Mouse (Mus musculus) olfactory bulb, adult 2 months (tissue): ENCODE measurements at regions not wholly inside any gene's neighbourhood (a gene's known extent, or its start where the extent isn't known, plus 50 kb on each side); places are given as distances from the start of the nearest gene placed in this dataset.
"Not testable (repeated sequence)": the region's sequence is repeated elsewhere in the genome, so short reads cannot be mapped to it uniquely, and the experiment has no call there.

Experiments
- H3K27ac ChIP-seq: fragments of 200-500 bp; 2 replicates; pipeline ENCODE4 v1.5.1; 2012; ENCODE audit warnings: low read depth, low read length; ENCODE audit not compliant: insufficient read depth
- H3K4me1 ChIP-seq: fragments of 200-500 bp; 2 replicates; pipeline ENCODE4 v1.6.1; 2012; ENCODE audit warnings: low read length; ENCODE audit not compliant: control insufficient read depth, insufficient read depth
- H3K4me3 ChIP-seq: fragments of 200-500 bp; 2 replicates; pipeline ENCODE4 v1.5.1; 2012; ENCODE audit warnings: mild to moderate bottlenecking, low read depth, low read length, moderate library complexity; ENCODE audit not compliant: insufficient read depth
- CTCF ChIP-seq: fragments of 200-500 bp; IDR thresholded peaks from 2 replicates; pipeline ENCODE4 v1.5.1; 2012; ENCODE audit warnings: low read depth, mild to moderate bottlenecking, low read length, moderate library complexity; ENCODE audit not compliant: insufficient read depth
- POLR2A ChIP-seq: fragments of 200-500 bp; IDR thresholded peaks from 2 replicates; pipeline ENCODE4 v1.6.1; 2012; ENCODE audit warnings: mild to moderate bottlenecking, low read depth, low read length, moderate library complexity; ENCODE audit not compliant: insufficient read depth
- WGBS: fragments of 180-500 bp; shearing (Covaris S2); methylation state at CpG from one replicate; pipeline ENCODE4 v1.1.7; 2018; 5-methylcytosine and 5-hydroxymethylcytosine counted together

DNA sequence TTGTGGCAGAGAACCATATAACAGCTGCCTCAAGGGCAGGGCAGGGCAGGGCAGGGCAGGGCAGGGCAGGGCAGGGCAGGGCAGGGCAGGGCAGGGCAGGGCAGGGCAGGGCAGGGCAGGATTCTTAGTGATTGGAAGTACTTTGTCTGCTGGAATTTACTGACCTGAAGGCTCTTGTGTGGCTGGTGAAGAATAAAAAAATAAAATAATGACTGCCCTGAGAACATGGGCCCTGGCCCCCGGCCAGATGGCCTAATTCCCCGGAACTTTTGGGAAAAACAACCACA, 169.3 kb downstream of the Qk start:
- not testable (repeated sequence) for H3K27ac ChIP-seq, H3K4me1 ChIP-seq, H3K4me3 ChIP-seq
- WGBS, result 75% methylated on average over 2 of the region's 2 CpGs

DNA sequence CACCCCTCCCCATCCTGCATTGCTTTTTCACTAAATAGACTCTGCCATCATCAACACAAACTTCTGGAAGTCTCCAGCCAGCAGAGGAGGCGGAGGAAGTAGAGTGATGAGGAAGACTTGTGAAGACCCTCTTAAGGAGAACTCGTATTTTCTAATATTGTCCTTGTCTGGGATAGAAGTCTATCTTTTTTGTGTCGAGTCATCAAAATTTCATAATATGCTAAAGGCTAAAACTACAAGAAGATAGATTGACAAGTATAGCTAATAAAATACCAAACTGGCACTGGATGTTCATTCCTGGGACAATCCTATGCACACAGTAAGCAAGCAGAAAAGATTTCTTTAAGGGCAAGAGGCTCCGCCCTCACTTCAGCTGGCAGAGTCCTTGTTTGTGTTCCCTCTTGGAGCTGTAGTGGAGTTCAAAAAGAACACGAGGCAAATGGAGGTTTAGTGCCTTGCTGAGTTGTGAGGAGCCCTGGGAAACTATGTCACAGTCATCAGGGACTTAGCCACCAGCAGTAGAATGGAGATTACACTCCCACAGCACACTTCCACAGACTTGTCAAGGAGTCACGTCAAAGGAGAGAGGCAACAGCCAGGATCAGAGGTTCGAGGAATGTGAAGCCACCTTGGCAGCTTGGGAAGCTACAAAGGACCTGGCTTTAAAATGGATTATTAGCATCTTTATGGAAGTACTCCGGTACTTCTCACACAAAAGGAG, 169.8 kb downstream of the Qk start:
- H3K27ac ChIP-seq, result no peak overlapping the region
- 78% methylated on average over 8 of the region's 8 CpGs for WGBS
- peaks cover 4% of the 10 kb centered on the region; the same call in 1 of the 2 replicates for H3K4me1 ChIP-seq
- no peak overlapping the region for H3K4me3 ChIP-seq
- no peak for TF ChIP-seq POLR2A
- no peak for TF ChIP-seq CTCF

DNA sequence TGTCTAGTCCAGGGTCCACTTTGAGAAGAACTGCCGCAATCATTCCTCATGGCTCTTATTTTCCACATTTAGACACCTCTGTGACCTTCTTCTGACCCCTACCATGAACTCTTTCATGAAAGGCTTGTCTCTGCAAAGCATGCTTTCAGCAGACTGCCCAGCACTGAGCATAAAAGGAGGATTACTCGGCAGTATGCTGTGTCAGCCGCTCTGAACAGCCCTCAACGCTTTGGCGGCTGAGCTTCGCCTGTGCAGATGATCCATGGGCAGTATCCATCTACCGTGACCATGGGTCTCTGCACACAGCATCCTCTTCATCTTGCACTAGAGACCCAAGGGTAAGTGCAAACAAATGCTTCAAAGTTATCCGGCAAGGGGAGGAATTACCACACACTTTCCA, 172.5 kb downstream of the Qk start:
- H3K4me1 ChIP-seq, result peaks cover 4% of the 10 kb centered on the region; the same call in 1 of the 2 replicates
- TF ChIP-seq POLR2A (no peak), CTCF (no peak)
- H3K27ac ChIP-seq, result no peak overlapping the region
- H3K4me3 ChIP-seq, result no peak overlapping the region
- 36% methylated on average over 8 of the region's 8 CpGs for WGBS

DNA sequence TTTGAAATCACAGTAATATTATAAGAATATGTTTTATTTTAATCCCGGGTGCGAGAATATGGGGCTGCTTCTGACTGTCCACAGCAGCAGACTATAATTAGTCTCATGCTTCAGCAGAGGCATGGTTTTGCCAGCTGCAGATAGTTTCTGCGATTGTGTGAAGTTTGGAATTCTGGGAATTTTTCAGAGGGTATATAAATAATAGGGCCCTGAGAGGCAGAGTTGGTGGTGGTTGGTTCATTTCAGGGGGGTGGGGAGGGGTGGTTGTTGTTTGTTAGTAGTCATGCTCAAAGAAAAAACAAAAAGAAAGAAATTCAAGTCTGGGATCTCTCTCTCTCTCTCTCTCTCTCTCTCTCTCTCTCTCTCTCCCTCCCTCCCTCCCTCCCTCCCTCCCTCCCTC, 173.1 kb downstream of the Qk start:
- no peak for TF ChIP-seq CTCF
- 16% methylated on average over 3 of the region's 3 CpGs for WGBS
- H3K4me3 ChIP-seq, result no peak overlapping the region
- H3K4me1 ChIP-seq, result peaks cover 4% of the 10 kb centered on the region; the same call in 1 of the 2 replicates
- H3K27ac ChIP-seq, result no peak overlapping the region

DNA sequence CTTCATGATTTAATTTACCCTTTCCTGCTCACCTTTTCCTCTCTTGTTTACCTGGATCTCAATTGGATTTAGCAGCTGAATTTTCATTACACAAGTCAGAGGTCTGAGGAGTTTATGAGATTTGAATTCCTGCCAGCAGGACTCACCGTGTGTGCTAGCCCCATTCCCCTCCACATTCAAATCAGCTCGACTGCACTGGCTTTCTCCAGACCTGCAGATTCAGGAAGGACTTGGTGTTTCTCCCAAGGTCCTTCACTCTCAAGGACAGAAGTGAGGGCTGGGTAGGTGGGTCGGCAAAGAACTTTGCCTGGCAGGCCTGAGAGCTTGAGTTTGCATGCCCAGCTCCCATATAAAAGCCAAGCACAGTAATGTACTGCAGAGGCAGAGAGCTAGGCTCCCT, 180.8 kb downstream of the Qk start:
- WGBS, result 48% methylated on average over 3 of the region's 3 CpGs
- H3K4me1 ChIP-seq, result peaks cover 2% of the 10 kb centered on the region; the same call in 1 of the 2 replicates
- no peak overlapping the region for H3K4me3 ChIP-seq
- H3K27ac ChIP-seq, result no peak overlapping the region
- TF ChIP-seq POLR2A (no peak), CTCF (no peak)

DNA sequence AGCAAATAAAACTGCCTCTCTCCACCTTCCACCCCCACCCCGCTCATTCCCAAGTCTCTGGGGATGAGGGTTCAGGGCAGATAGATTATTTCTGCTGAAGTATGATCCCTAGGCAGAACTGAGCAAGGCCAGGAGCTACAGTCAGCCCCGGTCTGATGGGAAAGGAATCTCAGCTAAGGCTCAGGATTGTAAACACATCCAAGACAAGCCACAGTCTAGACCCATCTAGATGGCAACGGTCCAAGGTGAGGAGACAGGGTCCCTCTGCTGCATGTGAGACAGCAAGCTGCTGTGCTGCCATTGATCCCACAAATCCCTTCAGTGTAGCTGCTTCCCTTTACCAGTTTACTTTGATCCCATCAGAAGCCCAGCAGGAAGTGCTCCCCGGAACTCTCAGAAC, 181.3 kb downstream of the Qk start:
- Histone ChIP-seq H3K27ac (no peak overlapping the region), H3K4me1 (peaks cover 2% of the 10 kb centered on the region; the same call in 1 of the 2 replicates), H3K4me3 (no peak overlapping the region)
- 79% methylated on average over 4 of the region's 4 CpGs for WGBS
- no peak for TF ChIP-seq CTCF
- TF ChIP-seq POLR2A, result no peak

DNA sequence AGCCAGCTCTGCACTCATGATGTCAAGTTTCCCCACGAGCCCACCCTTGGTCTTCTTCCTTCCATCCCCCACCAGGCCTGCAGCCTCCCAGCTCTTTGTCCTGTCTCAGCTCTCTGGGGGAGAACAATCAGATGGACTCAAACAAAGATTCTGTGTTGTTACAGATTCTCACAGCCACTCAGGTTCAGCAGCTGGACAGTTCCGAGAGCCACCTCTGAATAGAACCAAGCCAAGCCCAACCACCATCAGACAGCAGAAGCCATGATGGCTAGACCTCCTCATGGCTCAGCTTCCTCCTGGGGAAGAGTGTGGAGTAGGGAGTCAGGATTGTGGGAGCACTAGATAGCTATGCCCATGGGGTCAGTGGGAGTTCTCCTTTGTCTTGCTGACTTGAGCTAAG, 184.5 kb downstream of the Qk start:
- WGBS, result 78% methylated on average over 2 of the region's 2 CpGs
- no peak overlapping the region for H3K4me3 ChIP-seq
- H3K4me1 ChIP-seq, result peaks cover 2% of the 10 kb centered on the region; the same call in 1 of the 2 replicates
- no peak overlapping the region for H3K27ac ChIP-seq
- TF ChIP-seq POLR2A, result no peak
- TF ChIP-seq CTCF, result no peak

DNA sequence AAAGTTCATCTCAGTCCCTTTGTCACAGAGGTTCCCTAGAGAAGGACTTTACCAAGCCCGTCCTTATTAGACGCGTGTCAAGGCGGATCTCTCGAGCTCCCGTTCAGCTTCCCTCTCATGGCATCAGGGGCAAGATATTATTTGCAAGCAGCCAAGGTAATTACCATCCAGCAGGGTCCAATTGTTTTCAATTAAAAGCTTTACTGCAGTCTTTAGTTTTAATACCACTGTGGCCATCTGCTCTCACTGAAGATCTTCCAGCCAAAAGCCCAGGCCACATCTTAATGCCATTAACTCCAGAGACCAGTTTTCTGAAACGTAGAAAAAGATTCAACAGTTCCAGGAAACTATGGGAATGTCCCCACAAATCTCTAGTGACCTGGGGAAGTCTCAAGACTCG, 191.1 kb downstream of the Qk start:
- H3K4me1 ChIP-seq, result 0 out of 2 replicates have a peak, but pooled peaks cover 3% of the 10 kb centered on the region
- no peak for TF ChIP-seq CTCF
- no peak for TF ChIP-seq POLR2A
- H3K4me3 ChIP-seq, result no peak overlapping the region
- 59% methylated on average over 8 of the region's 8 CpGs for WGBS
- no peak overlapping the region for H3K27ac ChIP-seq

DNA sequence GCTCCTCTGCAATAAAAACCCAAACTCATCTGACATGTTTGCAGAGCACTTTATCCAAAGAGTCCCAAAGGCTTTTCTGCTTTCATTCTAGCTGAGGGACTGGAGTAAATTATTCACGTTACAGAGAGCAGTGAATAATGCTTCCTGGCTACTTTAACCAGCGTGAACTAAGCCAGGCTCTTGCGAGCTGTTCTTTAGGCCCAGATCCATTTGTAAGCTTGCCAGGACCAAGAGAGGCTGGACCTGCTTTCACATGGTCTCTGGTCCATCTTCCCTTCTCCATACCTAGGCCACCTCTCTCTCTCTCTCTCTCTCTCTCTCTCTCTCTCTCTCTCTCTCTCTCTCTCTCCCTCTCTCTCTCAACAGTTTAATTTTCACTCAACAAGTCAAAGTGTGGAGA, 197.2 kb downstream of the Qk start:
- Histone ChIP-seq H3K4me1 (0 out of 2 replicates have a peak, but pooled peaks cover 3% of the 10 kb centered on the region), H3K4me3 (no peak overlapping the region), H3K27ac (no peak overlapping the region)
- 65% methylated on average over 3 of the region's 3 CpGs for WGBS
- TF ChIP-seq CTCF (no peak), POLR2A (no peak)

DNA sequence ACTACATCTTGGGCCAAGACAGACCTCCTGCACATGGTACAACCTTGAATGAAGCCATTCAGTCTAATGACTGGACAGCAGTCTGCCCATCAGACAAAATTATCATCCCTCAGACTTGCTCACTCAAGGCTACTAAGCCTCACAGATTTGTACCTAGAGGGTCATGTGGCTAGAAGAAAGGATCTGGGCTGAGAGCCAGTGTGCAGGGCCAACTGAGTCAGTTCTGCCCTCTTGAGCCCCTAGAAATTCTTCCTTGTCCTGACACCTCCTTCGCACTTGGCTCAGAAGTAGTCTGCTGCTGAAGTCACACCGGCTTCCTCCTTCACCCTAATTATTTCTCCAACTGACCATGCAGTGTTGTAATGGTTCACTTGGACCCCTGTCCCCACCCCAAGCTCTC, 207.5 kb downstream of the Qk start:
- Histone ChIP-seq H3K27ac (no peak overlapping the region), H3K4me3 (no peak overlapping the region), H3K4me1 (no peaks in the 10 kb centered on the region)
- WGBS, result 84% methylated on average over 2 of the region's 2 CpGs
- TF ChIP-seq POLR2A (no peak), CTCF (no peak)
